Mouse (Mus musculus): ENCODE measurements around the gene Adgrg7. TPM values are rescaled to one million over a fixed set of nuclear protein-coding genes. Genes with fewer than 3 reads are reported as not detected.

Adgrg7 gene
- polyA plus RNA-seq, 1 experiment from 2014 or later: not detected

DNA sequence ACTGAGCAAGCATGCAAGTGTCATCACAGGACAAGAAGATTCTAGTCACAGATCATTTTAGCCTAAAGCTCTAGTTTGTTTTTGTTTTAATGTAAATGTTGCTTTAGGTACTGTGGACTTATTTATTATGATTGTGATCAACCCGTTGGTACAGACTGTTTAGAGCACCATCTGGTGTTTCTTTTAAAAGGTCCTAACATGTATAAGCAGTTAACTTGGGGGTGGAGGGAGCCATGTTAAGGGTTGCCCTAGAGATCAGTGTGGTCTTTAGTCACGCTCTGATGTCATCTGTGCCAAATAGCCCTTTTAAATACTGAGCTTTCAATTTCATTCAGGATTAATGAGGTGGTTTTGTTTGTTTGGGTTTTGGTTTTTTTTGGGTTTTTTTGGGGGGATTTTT is 99.2 kb downstream of the Adgrg7 start:
- Histone ChIP-seq H3K4me3 (replicated peaks) (no peak overlapping the region), H3K27ac (replicated peaks) (no peak overlapping the region), H3K27me3 (replicated peaks) (no peaks in the 10 kb centered on the region), H3K36me3 (peaks cover 25% of the 10 kb centered on the region), H3K9ac (replicated peaks) (no peak overlapping the region), H3K9me3 (replicated peaks) (no peaks in the 10 kb centered on the region), H3K4me2 (no peak overlapping the region), H3K4me1 (no peaks in the 10 kb centered on the region)
- no peak for ATAC-seq (ENCODE audit: low FRiP score)
- 36% methylated on average over 2 of the region's 2 CpGs for WGBS

DNA sequence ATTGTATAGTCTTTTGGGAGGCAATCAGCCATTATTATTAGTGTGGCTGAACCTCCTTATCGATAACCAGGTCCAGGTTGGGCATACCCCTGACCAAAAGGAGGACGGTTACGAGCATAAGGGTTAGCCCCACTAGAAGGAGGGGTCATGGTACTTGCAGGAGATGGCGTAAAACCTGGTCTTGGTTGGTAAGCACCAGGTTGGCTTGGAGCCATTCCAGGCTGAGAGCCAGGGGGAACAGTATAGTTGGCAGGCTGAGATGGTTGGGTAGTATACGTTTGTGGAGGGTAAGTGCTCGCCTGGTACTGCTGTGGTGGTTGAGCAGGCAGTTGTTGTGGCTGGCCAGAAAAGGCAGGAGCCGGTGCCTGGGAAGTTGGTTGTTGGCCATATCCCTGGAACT is 104.9 kb downstream of the Adgrg7 start:
- Histone ChIP-seq H3K9me3 (replicated peaks) (no peaks in the 10 kb centered on the region), H3K4me3 (replicated peaks) (no peak overlapping the region), H3K4me2 (no peak overlapping the region), H3K27ac (replicated peaks) (no peak overlapping the region), H3K27me3 (replicated peaks) (no peaks in the 10 kb centered on the region), H3K36me3 (peaks cover 21% of the 10 kb centered on the region), H3K9ac (replicated peaks) (no peak overlapping the region), H3K4me1 (no peaks in the 10 kb centered on the region)
- WGBS: 89% methylated on average over 7 of the region's 7 CpGs
- ATAC-seq (ENCODE audit: low FRiP score): no peak

DNA sequence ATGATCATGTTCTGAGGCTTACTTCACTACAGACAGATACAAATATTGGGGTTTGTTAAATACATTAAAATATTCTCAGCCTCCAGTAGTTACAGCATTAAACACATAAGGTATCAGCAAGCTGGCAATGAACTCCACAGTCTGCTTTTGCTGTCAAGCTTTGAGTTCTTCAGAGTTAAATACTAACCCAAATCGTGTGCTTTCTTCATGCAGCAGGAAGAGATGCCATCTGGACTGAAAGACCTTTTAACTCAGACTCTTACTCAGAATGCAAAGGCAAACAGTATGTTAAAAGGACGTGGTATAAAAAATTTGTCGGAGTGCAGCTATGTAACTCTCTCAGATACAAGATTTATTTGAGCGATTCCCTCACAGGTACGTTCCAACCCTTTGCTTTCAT is 108.9 kb downstream of the Adgrg7 start:
- Histone ChIP-seq H3K4me3 (replicated peaks) (no peak overlapping the region), H3K36me3 (peaks cover 22% of the 10 kb centered on the region), H3K9ac (replicated peaks) (no peak overlapping the region), H3K4me2 (no peak overlapping the region), H3K4me1 (no peaks in the 10 kb centered on the region), H3K27me3 (replicated peaks) (no peaks in the 10 kb centered on the region), H3K27ac (replicated peaks) (no peak overlapping the region), H3K9me3 (replicated peaks) (no peaks in the 10 kb centered on the region)
- WGBS: 94% methylated on average over 5 of the region's 5 CpGs
- ATAC-seq (ENCODE audit: low FRiP score): no peak

DNA sequence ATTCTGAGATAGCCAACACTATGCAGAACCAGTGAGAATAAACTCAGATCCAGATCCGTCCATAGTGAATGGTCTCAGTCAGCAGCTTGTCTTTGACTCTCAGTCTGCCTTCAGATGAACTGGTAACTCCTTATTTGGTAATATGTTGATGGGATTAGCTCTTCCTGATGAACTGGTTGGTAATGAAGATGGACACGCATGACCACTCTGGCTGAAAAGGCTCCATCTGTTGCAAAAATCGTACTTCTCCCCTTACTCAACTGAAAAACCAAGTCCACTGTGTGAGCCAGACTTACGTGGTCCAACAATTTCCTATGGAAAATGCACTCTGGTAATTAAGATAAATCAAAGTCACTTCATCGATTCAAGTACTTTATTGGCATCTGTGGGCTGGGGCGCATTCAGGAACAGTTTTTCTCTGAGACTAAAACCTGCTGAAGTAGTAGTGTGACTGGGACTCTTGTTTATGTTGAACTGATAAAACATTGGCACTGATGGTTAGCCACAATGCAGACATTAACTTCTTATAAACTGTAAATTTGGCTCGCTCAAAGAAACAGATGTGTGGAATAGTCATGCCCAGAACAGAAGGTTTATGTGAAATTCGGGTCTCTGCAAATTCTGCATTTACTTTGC is 114.5 kb downstream of the Adgrg7 start:
- H3K9ac ChIP-seq (replicated peaks): no peak overlapping the region
- H3K27me3 ChIP-seq (replicated peaks): no peaks in the 10 kb centered on the region
- no peaks in the 10 kb centered on the region for H3K4me1 ChIP-seq
- ATAC-seq (ENCODE audit: low FRiP score): no peak
- no peak overlapping the region for H3K4me3 ChIP-seq (replicated peaks)
- H3K27ac ChIP-seq (replicated peaks): no peak overlapping the region
- 79% methylated on average over 8 of the region's 8 CpGs for WGBS
- no peaks in the 10 kb centered on the region for H3K9me3 ChIP-seq (replicated peaks)
- H3K4me2 ChIP-seq: no peak overlapping the region
- H3K36me3 ChIP-seq: peaks cover 13% of the 10 kb centered on the region; the same call in 1 of the 2 replicates

DNA sequence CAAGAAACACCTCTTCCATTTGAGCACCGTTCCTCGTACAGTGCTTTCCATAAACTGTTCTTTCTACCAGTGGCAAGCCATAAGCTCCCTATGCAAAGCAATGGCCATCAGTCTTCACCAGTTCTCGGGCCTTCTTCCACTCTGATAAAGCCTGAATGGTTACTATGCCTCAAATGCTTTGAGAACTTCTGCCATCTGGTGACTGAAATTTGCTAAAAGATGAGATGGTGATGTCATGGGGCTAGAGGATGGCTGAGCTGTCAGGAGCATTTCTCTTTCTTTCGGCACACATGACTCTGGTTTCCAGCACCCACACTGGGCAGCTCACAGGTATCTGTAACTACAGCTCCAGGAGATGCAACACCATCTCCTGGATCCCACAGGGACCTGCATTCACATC is 118.5 kb downstream of the Adgrg7 start:
- H3K9me3 ChIP-seq (replicated peaks): no peaks in the 10 kb centered on the region
- ATAC-seq (ENCODE audit: low FRiP score): peak; percentile 82
- no peak overlapping the region for H3K9ac ChIP-seq (replicated peaks)
- H3K4me3 ChIP-seq (replicated peaks): no peak overlapping the region
- whole genome bisulfite sequencing: 72% methylated on average over 4 of the region's 4 CpGs
- H3K27me3 ChIP-seq (replicated peaks): no peaks in the 10 kb centered on the region
- no peaks in the 10 kb centered on the region for H3K36me3 ChIP-seq
- no peak overlapping the region for H3K27ac ChIP-seq (replicated peaks)
- no peaks in the 10 kb centered on the region for H3K4me1 ChIP-seq
- H3K4me2 ChIP-seq: no peak overlapping the region

Other genes with a start within 250 kb of the Adgrg7 start
- gene Tfg, start 78.4 kb downstream of the Adgrg7 start, polyA plus RNA-seq (2015; fragmentation: Nextera tagmentation; extraction: Ambion mirVana): 157 and 159 TPM in 2 replicates
- gene Tmem45a, start 90.3 kb upstream of the Adgrg7 start, polyA plus RNA-seq (2015; fragmentation: Nextera tagmentation; extraction: Ambion mirVana): 7.9 and 13.0 TPM in 2 replicates
- gene Lnp1, start 132.2 kb upstream of the Adgrg7 start, polyA plus RNA-seq (2015; fragmentation: Nextera tagmentation; extraction: Ambion mirVana): 0.32 TPM in 1 of 2 replicates, not detected in the other

Measured in neural tube, embryonic 15.5 days (tissue).